Mouse (Mus musculus) thymus, postnatal 36 days (tissue): Measurements from ENCODE around the gene Sycp2l.
"Not testable (repeated sequence)": the region's sequence is repeated elsewhere in the genome, so short reads cannot be mapped to it uniquely, and the experiment has no call there.

Experiments
- DNase-seq, 2 experiments: peaks; one replicate each; pipeline ENCODE4 v3.0.0; 2022; ENCODE audit warnings: mixed read lengths in 2 of 2

Sycp2l gene

GRCm38 (mm10) chr13:41129061-41129460 lies 15.0 kb downstream of the Sycp2l start:
- no peak for DNase-seq

DNA sequence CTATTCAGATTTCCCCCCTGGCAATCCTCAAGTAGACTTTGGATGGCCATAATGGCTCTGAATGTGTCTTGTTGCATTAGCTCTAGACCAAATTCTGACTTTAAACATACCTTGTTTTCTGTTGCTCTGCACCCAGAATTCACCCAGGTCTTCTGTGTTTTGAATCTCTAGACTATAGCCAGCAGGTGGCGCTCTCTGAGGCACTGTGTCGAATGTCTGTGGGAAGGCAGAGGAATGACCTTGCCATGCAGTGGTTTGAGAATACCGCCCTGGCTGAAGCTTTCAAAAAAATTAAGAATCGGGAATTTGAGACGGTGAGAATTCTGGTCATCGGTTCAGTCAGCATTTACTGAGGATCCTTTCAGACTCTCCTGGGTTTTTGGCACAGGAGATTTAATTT lies 20.8 kb downstream of the Sycp2l start:
- peak; percentile 21 to 43 for DNase-seq

DNA sequence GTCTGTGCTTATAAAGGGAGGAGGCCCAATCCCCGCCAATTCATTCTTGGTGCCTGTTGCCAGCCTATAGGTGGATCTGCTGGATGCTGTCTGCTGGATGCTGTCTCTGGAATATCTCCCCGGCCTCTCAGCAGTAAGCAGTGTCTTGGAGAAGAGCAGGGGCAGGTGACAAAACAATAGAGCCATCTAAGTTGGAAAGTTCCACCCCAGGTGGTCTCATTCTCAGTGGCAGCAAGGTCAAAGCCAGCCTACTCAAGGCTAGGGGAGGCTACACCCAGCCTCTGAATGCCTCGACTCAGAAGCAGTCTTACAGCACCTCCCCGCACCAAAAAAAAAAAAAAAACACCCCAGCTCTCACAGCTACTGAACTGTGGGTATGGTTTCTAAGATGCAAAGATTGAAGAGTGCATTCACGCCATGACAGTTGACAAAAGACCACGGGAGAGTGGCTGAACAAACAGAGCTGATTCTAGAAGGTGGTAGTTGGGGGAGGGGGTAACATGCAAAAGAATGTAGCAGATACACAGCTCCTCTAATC lies 31.4 kb downstream of the Sycp2l start:
- no peak for DNase-seq

DNA sequence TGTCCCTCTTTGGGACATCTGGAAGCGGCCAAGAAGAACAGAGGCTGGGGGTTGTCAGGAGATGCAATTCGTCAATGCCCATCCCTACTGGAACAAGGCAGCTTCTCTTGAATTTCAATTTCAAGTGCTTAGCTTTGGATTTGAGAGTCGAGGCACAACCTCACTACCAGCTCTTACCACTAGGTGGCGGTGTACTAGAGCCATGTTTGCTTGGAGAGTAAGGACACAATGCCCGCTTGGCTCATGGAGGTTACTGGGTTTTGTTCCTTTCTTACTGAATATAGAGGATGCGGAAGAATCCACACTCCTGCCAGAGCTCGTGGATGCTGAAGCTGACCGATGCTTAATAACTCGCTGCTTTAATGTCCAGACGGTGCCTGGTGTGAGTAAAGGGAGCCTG lies 32.2 kb downstream of the Sycp2l start:
- DNase-seq: peak; percentile 26 to 44

DNA sequence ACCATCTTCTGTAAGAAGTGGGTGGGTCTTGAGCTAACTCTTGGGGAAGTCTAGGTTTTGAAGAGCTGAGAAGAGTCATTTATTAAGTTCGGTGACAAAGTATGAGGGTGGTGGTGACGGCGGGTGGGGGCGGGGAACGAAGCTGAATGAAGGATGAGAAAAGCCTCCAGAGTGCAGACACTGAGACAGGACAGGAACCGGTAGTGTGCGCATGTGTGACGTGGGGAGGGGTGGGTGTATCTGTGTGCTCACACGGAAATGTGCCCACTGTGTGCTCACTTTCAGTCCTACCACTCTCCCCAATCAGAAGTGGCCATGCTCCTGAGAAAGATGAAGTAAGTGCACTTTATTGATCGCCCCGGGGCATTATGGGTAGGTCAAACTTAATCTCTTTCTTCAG lies 39.0 kb downstream of the Sycp2l start:
- DNase-seq: no peak

DNA sequence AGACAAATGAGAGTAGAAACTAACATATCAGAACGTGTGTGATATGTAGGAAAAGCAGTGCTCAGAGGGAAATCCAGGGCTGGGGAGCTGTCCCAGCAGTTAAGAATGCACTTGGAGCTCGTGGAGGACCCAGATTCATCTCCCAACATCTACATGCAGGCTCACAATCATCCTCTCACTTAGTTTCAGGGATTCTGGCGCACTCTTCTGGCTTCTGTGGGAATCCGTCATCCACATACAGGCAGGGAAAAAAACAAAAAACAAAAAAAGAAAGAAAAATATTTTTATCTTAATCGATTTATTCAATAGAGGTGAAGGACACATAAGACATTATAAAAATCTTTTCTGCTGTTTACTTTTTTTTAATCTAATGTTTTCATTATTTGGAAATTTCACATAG lies 44.3 kb downstream of the Sycp2l start:
- DNase-seq: no peak

DNA sequence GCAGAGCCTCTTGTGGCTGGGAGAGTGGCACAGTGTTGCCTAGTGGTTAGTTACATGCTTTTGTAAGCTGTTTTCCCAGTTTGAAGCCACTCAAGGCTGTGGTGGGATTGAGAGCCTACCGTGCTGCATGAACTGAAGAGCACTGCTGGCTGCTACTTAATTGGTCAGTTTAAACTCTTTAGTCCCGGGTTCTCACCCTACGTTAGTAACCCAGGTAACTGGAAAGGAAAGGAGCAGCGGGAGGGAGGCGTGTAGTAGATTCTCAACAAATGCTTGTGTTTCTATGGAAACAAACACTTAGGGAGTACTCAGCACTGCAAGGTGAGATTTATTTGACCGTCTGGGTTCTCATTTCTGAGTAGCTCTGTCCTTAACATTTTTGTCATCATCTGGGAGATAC lies 73.8 kb downstream of the Sycp2l start:
- no peak for DNase-seq

DNA sequence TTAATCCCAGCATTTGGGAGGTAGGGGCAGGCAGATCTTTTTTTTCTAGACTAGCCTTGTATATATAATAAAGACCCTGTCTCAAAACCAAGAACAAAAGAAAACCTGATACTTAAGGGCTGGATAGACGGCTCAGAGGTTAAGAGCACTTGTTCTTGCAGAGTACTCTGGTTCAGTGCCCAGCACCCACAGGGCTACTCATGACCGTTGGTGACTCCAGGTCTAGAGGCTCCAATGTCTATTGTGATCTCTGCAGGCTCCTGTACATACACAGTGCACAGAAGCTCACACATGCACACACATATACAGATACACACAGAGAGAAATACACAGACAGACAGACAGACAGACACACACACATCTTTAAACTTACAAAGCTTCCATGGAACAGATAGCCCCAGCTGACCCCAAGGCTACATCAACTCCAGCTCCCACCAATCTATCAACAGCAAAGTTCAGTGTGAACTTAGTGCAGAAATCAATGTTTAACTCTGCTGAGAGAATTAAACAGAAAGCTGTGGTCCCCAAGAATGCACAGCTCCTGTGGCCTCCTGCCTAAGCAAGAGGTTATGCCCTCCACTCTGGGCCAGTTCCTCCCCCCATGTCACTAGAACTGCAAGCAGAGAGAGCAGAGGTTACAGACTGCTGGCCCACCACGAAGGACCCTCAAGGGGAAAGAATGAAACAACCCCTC lies 81.7 kb downstream of the Sycp2l start:
- no peak for DNase-seq

- no peak for DNase-seq
Observed at GRCm38 (mm10) chr13:41200861-41201260, 86.8 kb downstream of the Sycp2l start.

DNA sequence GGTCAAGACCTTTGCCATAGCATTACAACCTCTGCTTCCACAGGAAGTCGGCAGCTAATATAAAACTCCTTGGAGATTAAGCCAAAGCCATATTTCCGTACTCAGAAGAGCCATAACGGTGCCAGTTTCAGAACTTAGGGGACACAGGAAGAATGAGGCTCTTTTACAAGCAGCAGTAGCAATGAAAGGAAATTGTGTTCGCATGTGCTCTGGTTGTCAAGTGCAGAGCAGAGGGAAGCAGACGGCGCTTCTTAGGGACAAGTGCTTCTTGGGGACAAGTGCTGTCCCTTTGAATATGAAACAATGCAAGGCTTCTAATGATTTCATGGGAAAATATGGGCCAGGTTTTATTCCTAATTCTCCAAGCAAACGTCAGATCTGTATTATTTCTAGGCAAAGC lies 89.2 kb downstream of the Sycp2l start:
- DNase-seq: no peak

DNA sequence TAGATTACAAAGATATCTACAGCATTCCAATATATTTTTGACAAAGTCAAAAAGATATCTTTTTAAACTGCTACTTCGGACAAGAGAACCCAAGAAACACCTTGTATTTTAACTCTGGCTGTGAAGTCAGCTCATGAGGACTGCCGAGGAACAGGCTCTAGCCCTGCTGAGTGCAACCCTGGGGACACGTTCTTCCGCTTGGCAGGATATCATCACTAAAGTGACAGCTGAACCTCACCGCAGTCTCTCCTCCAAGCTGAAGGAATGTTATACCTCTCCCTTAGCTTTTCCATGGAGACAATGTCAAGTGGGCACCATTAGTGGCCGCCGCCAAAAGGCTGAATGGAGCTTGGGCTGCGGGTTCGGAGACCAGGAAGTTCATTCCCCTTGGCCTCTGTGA lies 89.6 kb downstream of the Sycp2l start:
- DNase-seq: no peak

- not testable (repeated sequence) for DNase-seq
Observed at GRCm38 (mm10) chr13:41205568-41205967, 91.5 kb downstream of the Sycp2l start.

GRCm38 (mm10) chr13:41206241-41206640 lies 92.1 kb downstream of the Sycp2l start:
- DNase-seq: no peak

DNA sequence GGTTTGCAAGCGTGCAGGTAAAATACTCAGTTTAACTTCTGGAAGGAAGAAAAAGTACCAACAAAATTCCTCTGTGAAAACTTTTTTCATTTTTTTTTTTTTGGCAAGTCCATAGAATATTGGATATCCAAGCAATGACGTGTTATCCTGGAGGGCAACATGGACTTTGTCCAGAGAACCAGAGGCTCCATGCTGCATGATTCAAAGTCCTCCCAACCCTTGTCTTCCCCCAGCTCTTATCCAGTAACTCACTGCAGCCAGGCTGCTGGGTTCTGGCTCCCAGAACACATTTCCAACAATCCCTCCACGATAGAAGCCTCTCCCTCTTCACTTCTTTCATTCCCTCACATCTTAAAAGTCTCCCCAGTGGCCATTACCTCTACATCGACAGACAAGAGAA lies 97.2 kb downstream of the Sycp2l start:
- no peak for DNase-seq

DNA sequence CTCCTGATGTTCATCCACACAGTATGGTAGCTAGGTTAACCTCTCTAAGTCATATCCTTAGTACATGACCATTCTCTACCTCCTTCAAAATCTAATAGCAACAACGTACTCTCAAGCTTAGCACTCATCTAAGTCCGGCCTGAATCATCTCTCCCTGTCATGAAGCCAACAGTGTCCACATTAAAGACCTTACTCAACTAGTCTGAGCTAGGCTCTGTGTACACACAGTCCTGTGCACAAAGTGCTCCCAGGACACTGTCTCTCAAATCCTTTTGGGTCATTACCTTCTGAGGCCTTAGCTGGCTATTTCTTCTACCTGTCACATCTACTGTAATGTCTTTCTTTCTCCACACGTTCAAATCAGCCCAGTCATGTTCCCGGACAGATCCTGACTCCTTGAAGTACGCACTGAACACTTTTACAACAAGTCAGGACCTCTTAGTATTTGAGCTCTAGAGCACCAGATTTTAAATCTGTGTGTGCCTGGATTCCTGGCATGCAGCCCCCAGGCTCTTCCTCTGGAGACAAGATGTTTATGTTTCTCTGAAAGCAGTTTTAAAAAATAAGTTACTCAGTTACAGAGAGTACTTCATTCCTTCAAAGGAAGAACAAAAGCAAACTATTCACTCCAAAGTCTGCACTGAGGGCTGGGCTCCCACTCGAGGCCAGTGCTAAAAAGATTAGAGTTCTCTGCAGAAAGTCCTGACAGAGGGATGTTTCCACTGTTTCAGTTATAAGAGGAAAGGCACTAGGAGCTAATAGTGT lies 98.6 kb downstream of the Sycp2l start:
- no peak for DNase-seq

DNA sequence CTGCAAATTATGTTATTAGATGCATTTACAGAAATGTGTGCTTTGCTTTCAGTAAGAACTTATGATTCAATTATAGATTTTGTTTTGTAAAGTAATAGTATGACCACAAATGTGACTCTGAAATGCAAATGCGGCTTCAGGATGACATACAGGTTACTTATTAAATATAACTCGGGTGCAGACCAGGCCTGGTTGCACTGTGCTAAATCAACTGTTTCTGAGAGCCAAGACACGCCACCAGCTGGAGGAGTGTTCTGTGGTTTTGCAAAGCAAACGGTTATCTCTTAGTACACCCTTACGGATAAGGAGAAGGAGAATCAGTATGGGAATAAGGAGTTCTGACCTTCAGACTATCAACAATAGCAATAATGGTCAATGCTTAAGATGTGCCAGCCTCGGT lies 101.6 kb downstream of the Sycp2l start:
- no peak for DNase-seq

GRCm38 (mm10) chr13:41216236-41216635 lies 102.1 kb downstream of the Sycp2l start:
- DNase-seq: no peak

DNA sequence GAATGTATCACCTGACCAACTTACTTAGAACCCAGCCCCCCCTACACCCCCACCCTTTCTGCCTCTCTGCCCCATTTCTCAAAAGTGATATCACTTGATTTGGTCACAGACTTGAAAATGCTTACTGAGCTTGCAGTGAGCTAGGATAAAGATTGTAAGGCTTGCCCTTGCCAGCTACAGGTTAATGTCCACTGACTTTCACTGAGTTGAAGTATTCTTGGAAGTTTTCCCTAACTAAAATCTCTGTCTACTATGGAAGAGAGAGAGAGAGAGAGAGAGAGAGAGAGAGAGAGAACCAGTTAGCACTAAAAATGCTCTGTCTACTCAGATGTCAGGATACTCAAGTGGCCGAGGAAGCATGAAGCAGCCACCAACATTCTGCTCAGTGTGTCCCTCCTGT lies 104.9 kb downstream of the Sycp2l start:
- no peak for DNase-seq

DNA sequence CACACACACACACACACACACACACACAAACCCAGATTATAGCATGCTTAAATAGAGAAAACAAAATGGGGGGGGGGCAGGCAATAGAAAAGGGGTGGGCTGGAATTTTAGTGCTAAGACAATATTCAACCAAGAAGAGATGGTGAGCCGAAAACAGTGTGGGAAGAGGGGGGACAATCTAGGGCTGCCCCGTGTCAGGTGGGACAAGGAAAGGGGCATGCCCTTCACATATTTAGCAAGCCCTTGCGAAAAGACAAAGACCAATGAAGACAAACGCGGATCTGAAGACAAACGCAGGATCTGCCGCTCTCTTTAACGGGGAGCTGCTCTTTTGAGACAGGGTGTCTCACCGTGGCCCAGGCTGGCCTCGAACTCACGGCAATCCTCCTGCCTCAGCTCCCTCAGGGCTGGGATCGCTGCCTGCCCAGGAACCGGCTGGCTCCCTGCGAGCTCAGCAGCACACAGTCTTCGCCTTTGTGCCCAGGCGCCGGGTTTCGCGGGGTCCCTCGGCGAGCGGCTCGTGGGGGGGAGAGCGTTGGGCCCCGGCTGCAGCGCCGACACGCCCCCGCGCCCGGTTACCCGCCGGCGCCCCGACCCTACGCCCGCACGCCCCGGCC lies 105.7 kb downstream of the Sycp2l start:
- DNase-seq: no peak

DNA sequence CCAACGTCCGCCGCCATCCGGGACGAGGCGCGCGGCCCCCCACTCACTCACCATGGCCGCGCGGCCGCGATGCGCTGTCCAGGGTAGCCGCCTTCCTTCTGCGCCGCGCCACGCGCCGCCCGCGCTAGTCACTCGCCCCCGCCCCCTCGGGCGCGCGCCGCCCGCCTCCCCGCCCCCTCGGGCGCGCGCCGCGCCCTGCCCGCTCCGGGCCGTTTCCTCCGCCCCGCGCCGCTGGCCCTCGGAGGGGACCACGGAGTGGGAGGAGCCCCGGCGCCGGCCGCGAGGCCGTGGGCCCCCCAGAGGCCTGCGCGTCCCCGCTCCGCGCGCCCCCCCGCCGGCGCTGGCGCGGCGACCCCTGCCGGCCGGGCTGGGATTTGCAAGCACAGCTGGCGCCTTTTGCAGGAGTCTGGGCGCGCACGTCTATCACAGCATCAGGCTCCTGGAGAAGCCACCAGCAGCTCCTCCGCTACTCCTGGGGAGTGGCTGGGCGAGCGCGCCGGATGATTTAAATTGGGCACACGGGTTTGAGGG lies 106.3 kb downstream of the Sycp2l start, which contains the start of gene Elovl2:
Gene Elovl2, minus strand, starts transcription at position 102 of the 531 bp plus-strand sequence.
- DNase-seq: peak; percentile 67 to 75
